Mouse (Mus musculus) fat pad, adult 2 months (tissue): ENCODE data around the gene Pih1d3.

Experiments used
- DNase-seq: peaks from one replicate; pipeline ENCODE4 v3.0.0-alpha.2; 2011; ENCODE audit warnings: low read depth, low spot score; ENCODE audit errors: extremely low read depth

Pih1d3 gene

DNA sequence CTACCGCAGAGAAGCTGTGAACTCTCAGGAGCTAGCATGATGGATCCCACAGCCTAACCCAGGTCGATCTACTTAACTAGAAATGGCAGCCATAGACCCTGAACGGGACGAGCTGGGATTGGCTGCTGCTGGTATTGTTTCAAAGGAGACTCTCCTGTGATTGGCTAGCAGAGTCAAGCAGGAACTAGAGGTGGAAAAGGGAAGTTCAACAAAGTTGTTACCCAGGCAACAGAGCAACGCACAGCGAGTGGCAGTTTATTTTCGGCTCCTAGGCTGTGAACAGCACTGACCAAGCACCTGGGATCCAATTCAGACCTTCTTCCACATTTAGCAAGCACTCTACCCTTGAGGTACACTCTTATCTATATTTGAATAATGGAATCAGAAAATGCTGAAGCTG lies at the start of gene Pih1d3, which contains the start of gene 4931428L18Rik:
Gene Pih1d3 (plus strand): TSS at position 275 of the 400 bp plus-strand sequence.
Gene 4931428L18Rik (minus strand): TSS at position 121 of the 400 bp plus-strand sequence.
- no peak for DNase-seq

DNA sequence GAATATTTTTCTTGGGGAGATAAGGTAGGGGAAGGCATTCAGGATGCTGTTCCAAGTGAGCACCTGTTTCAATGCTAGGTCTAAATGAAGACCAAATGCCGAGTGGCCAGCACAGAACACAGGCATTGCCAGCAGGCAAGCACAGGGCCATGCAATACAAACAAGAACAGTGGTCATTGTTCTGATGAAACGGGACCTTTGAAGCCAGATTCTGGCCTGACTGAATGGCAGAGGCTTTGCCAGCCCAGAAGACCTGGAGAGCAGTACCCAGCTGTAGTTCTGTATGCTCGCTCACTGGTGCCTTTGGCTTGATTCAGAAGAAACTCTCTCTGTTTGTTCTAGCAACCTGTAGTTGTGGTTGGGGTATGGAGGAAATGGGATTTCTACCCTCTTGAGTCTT lies 47.2 kb upstream of the Pih1d3 start:
- no peak for DNase-seq

DNA sequence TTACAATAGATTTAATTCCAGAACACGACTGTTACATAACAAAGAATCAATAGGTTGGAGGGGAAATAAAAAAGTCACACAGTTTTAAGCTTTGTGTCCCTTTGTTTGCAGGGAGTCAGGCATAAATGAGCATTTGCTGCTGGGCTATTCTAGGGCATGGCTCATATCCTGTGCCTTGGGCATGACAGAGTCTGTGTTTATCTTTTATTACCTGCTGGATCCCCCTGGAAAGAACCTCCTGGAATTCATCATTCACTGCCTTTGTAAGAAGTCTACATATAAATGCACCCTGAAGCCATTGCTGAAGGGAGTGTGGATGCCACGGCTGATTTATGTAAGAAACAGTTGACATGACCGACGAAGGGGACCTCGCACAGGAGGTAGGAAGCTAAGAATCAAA lies 46.5 kb upstream of the Pih1d3 start, which contains the start of gene Lgsn:
Gene Lgsn (plus strand): TSS at position 301 of the 400 bp plus-strand sequence.
- no peak for DNase-seq

DNA sequence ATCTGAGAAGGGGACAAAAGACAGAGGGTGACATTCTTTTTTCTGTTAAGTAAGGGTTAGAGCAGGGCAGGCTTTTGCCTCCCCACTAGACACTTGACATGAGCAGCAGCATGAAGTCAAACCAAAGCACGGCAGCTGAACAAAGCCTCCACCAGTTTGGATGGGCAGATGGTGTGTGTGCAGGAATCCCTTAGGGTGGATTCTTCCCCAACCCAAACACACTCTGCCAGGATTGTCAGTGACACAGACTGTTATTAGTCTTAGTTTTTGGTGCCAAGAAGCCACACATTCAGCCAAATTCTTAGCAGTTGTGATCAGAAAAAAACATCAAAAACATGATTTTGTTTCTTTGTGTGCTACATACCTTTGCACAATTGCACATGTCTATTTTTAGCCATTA lies 44.4 kb upstream of the Pih1d3 start:
- DNase-seq = no peak

DNA sequence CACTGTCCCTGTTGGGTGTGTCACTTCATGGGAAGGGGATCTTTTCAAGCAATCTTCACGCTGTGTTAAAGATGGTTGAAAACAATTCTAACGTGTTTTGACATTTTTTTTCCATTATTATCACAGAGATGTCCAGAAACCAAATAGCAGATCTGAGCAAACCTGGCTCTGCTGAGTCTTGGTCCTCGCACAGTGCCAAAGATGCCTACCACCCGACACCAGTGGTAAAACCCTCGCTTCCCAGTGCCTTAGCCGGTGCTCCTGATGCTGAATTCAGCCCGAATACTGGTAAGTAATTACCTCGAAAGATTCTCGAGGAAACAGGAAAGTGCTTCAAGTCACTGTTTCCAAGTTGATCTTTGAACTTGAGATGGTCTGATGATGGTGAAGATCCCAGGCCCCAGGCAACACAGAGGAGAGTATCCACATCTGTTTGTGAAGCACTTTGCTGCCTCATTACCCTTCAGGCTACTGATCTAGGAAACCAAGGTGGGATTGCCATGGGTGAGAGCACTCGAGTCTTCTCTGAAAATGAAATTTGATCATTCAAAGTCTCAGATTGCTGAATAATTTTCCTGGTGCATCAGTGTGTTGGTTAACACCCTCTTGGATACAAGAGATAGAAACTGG lies 32.3 kb upstream of the Pih1d3 start:
- no peak for DNase-seq

DNA sequence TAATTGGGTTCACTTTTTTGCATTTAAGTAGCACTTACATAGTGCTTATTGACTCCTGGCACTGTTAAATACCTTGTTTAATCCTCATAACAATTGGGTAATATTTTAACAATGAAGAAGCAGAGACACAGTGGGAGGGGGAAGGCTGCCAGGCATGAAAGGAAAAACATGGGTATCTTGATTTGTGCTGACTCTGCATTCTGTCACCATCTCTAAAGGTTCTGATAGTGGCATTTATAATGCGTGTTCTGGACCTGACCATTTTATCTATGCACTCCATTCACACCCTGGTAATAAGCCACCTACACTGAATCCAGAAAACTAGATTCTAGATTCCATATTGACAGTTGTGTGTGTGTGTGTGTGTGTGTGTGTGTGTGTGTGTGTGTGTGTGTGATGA lies 27.0 kb upstream of the Pih1d3 start:
- DNase-seq = no peak

DNA sequence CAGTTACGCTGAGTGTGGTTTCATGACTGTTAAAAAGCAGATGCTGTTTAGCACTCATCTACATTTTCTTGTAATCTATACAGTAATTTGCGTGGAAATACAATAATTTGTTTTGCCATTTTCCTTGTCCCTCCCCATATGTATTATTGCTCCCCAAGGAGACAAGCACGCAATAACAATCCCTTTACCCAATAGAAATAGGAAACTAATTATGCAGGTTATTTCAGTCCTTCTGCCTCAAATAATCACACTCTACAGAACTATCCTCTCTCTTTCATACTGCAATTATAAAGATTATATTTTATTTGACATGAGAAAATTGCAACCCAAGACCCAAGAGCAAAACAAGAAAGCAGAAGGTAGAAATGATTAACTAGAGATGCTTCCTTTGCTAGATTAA lies 25.7 kb upstream of the Pih1d3 start:
- no peak for DNase-seq

DNA sequence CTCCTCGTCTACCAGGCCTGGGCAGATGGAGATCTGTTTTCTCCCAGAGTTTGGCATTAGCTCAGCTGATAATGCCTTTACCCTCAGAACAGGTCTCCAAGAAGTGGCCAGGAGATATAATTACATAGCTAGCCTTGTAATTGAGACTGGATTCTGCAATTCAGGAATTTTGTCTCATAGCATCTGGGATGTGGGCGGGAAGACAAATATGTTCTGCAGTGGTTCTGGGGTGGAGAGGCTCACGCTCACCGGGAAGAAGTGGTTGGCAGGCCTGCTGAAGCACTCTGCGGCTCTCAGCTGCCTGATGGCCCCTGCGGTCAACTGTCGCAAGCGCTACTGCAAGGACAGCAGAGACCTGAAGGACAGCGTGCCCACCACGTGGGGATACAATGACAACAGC lies 18.9 kb upstream of the Pih1d3 start:
- DNase-seq = no peak

DNA sequence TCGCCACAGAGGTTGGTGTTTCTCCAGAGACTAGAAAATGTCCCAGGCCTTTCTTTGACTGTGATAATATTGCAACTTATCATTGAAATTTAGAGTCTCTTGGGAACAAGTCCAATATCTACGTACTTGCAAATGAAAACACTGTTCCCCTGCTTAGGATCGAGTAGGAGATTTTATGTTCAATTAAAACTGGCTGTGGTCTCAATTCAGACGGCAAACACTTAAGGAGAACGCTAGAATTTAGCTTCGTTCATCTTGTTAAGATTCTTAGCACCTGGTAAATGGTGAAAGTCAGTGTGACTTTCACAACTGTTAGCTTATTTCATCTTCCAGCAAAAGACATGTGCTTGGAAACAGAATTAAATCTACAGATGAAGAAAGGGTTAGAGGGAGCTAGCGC lies 17.3 kb upstream of the Pih1d3 start:
- DNase-seq = no peak

DNA sequence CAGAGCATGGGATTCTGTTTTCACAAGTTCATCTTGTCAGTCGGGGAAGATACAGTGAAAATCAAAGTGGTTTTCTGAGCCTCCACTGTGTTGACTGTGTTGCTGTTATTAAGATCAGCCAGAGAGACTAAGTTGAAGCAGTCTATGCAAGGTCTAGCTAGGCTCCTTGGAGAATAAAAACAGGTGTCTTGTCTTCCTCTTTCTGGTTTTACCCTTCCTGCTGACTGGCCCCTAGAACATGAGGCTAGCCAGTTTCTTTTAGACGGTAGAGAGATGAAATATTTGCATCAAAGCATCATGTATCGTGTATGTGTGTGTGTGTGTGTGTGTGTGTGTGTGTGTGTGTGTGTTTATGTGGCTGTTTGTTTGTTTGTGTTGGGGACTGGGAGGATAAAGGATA lies 16.9 kb upstream of the Pih1d3 start:
- DNase-seq = no peak

DNA sequence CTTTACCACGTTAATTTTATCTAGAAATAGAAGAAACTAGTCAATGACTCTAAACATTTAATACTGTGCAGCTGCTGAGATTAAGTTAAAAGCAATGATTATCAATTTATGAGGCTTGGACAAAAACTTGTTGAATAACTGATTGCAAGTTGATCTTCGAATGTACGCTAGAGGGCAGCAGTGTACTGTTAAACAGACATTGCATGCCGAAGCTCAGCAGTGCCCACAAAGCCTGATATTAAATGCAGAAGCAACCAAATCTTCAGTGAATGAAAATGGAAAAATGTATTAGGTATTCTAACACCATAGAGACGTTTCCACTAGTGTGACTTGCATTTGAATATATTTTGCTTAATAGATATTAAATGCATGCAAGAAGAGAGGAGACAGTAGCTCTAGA lies 12.5 kb upstream of the Pih1d3 start:
- no peak for DNase-seq

DNA sequence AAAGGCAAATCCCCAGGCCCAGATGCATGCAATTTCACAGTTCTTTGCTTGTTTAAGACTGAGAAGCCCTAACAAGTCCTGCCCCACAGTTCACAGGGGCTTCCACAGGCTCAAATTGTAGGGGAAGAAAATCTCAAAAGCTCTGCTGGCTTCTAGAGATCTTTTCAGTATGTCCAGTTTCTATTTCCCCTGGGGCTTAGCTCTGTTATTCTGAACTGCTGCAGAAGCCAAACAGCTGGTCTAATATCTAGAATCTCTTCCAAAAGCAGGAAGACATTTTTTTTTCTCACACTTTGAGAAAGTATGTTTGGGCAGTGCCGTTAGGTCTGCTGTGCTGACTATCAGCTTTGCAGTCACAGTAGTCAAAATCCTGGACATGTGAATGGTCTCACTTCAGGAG lies 7.8 kb upstream of the Pih1d3 start:
- DNase-seq = no peak

DNA sequence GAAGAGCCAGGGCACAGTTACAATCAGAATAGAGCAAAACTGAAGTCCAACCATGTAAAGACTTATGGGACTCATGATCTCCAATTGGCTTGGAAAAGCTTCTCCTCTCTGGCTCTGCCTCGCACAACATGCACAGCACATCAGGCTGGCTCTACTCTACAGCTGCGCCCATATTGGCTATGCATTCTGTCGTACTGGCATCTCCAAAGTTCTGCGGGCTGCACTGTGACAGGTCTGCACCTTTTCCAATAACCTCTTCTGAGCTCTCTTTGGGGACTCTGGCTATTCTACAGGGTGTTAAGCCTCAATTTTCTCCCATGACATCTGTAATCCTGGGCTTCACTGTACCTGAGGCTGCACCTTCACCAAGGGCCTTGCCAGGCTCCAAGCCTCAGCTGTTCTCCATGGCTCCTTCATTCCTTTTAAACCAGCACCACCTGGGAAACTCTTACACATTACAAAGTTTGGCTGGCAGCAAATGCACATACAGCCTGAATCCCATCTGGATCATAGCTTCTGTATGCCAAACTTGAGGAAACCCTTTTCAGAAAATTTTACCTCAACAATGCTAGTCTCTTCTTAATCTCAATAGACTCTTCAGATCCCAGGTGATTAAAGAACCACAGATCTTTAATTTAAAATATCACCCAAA lies 1.9 kb upstream of the Pih1d3 start:
- no peak for DNase-seq

DNA sequence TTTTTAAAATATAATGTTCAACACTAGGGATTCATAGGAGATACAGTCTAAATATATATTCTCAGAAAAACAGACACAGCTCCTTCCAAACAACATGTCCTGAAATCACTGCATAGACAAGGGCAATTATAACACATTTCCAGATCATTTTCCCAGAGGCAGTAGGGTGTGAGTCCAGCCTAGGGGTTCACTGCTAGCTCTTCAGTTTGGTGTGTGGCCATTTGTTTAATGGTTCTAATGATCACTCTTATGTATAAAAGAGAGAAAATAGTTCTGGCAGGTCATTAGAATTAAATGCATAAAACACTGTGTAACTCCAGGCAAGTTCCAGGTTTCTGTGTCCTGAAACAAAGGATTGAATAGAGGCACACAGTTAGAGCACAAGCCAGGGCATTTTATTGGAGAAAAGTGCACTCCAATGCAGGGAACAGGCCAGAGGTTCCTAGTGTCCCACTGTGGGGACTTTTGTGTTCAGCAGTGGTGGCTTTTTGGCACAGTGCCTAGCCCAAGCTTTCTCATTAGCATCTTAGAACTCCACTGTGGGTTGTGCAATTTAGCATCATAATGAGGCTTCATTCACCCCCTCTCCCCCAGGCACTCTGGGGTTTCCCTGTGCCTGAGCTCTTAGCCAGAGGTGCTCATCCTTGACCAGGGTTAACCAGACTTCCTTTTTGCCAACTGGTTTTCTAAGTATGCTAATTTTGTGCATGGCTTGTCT lies 10.8 kb downstream of the Pih1d3 start:
- no peak for DNase-seq

DNA sequence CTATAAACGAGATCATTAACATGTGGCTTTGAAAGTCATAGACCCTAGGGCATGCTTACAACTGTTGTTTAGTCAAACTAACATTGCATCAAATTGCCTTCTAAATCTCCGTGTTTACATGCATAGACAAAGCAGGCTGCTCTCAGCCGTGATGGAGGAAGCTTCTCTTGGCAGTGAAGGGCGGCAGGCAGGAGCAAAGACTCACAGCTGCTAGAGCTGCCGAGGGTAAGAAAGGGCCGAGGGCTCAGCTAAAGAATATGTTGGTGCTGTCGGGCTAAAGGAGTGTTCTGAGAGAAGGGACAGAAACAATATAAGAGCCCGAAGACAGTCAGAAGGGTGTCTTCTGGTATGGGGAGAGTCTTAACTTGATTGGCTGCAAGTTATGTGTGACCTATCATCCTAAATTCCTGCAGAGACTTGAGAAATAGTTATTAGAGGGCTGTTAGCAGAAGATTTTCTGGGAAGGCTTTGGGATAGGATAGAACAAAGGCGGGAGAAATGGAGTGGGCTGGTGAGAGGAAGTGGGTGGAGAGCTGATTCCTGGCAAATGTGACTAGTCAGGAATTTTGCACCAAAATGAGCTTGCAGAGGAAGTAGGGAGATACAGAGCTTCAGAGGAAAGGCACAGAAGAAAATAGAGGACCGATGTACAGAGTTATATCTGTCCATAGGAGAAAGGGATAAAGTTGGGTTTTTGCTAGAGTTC lies 37.7 kb downstream of the Pih1d3 start:
- DNase-seq = no peak
